ENCODE assay signal across 30 mouse cellular contexts in genomic region chr14:38320619-38321340, GRCm38 (mm10).
DNase-seq lines count a peak whose midpoint lies in the region; ATAC-seq and TF ChIP-seq lines count a peak whose summit lies in the region.
"Had no signal": no experiment of that assay in that cellular context is flagged by ENCODE, and none has a peak within 500 bp of the region (broad histone marks: within the 10 kb centered on the region; RNA-seq: fewer than 3 reads in every experiment).

No protein-coding gene starts in this region.

- TF ChIP-seq POLR2A in lung, adult 2 months (IDR thresholded peaks at IDR 0.05; ENCODE audit: borderline replicate concordance, extremely low read depth, low read depth, low read length), result no peak

- H3K27me3 ChIP-seq in forebrain, embryonic 11.5 days (ENCODE audit: control insufficient read depth, insufficient read depth, low read length), result no peaks in the 10 kb centered on the region
- H3K27me3 ChIP-seq in forebrain, embryonic 16.5 days (replicated peaks; ENCODE audit: control insufficient read depth, insufficient read depth, low read length), result no peaks in the 10 kb centered on the region
- H3K27me3 ChIP-seq in midbrain, embryonic 12.5 days, result no peaks in the 10 kb centered on the region
- no peaks in the 10 kb centered on the region for H3K27me3 ChIP-seq in midbrain, embryonic 10.5 days (ENCODE audit: low read depth, poor library complexity, severe bottlenecking)
- H3K27me3 ChIP-seq in midbrain, embryonic 14.5 days (ENCODE audit: control insufficient read depth, insufficient read depth, low read length), result no peaks in the 10 kb centered on the region
- H3K27me3 ChIP-seq: embryonic facial prominence, embryonic 12.5 days; forebrain, embryonic 12.5 days; heart, embryonic 13.5 days; liver, embryonic 15.5 days; Patski had no signal

- H3K27ac ChIP-seq in forebrain, embryonic 11.5 days (ENCODE audit: low read depth, low read length), result no peak overlapping the region
- H3K27ac ChIP-seq in forebrain, embryonic 16.5 days (ENCODE audit: low read length), result no peak overlapping the region
- H3K27ac ChIP-seq in midbrain, embryonic 12.5 days (replicated peaks), result no peak overlapping the region
- no peak overlapping the region for H3K27ac ChIP-seq in midbrain, embryonic 10.5 days (replicated peaks)
- no peak overlapping the region for H3K27ac ChIP-seq in midbrain, embryonic 14.5 days (replicated peaks; ENCODE audit: low read depth, low read length)
- H3K27ac ChIP-seq: embryonic facial prominence, embryonic 12.5 days; forebrain, embryonic 12.5 days; heart, embryonic 13.5 days; layer of hippocampus, adult 2 months; limb, embryonic 10.5 days; liver, embryonic 15.5 days had no signal

- DNase-seq in forebrain, embryonic 11.5 days (ENCODE audit: low spot score), result no peak
- no peak for DNase-seq in midbrain, embryonic 10.5 days (ENCODE audit: low spot score)
- peak; percentile 92 for DNase-seq in R1 (ENCODE audit: low read depth, low spot score)
- peak; percentile 3 for DNase-seq in midbrain, embryonic 14.5 days
- DNase-seq in lung, adult 2 months, result no peak
- no peak for DNase-seq in frontal cortex, postnatal 25 days (ENCODE audit: low spot score in 2 of 2)
- DNase-seq: adrenal gland, postnatal 10 days; cerebellum, adult 8-10 months; gastrocnemius, postnatal 14 days; heart, adult 18-20 months; heart, postnatal 14 days; kidney, postnatal 25 days; liver; lung, postnatal 4 days; retina, postnatal 1 day; right cerebral cortex, postnatal 25 days; spleen, adult 18-20 months had no signal

- H3K4me3 ChIP-seq in forebrain, embryonic 11.5 days (ENCODE audit: low read depth, low read length), result no peak overlapping the region
- H3K4me3 ChIP-seq in forebrain, embryonic 16.5 days (replicated peaks; ENCODE audit: low read length), result no peak overlapping the region
- no peak overlapping the region for H3K4me3 ChIP-seq in midbrain, embryonic 12.5 days
- no peak overlapping the region for H3K4me3 ChIP-seq in midbrain, embryonic 10.5 days
- no peak overlapping the region for H3K4me3 ChIP-seq in midbrain, embryonic 14.5 days (replicated peaks; ENCODE audit: low read depth, low read length)
- H3K4me3 ChIP-seq in lung, adult 2 months (replicated peaks; ENCODE audit: extremely low read depth, low read depth, low read length), result no peak overlapping the region
- H3K4me3 ChIP-seq: embryonic facial prominence, embryonic 12.5 days; forebrain, embryonic 12.5 days; heart, embryonic 13.5 days; layer of hippocampus, adult 2 months; limb, embryonic 10.5 days; liver, embryonic 15.5 days had no signal

- WGBS in forebrain, embryonic 11.5 days, result 100% methylated on average over 1 of the region's 1 CpGs
- 87% methylated on average over 1 of the region's 1 CpGs for WGBS in forebrain, embryonic 16.5 days
- WGBS in midbrain, embryonic 12.5 days, result 96% methylated on average over 1 of the region's 1 CpGs
- WGBS in midbrain, embryonic 10.5 days, result 92% methylated on average over 1 of the region's 1 CpGs
- 91% methylated on average over 1 of the region's 1 CpGs for WGBS in midbrain, embryonic 14.5 days
- 93% methylated on average over 1 of the region's 1 CpGs for WGBS in lung, adult 2 months

- no peak overlapping the region for H3K4me2 ChIP-seq in forebrain, embryonic 11.5 days (ENCODE audit: low read depth, low read length, severe bottlenecking)
- H3K4me2 ChIP-seq in forebrain, embryonic 16.5 days (ENCODE audit: low read length), result no peak overlapping the region
- H3K4me2 ChIP-seq in midbrain, embryonic 12.5 days (replicated peaks), result no peak overlapping the region
- H3K4me2 ChIP-seq in midbrain, embryonic 14.5 days (ENCODE audit: low read length), result no peak overlapping the region
- H3K4me2 ChIP-seq: embryonic facial prominence, embryonic 12.5 days; forebrain, embryonic 12.5 days; heart, embryonic 13.5 days; liver, embryonic 15.5 days had no signal

- no peak for TF ChIP-seq CTCF in lung, adult 2 months (IDR thresholded peaks at IDR 0.05; ENCODE audit: insufficient read depth, low read length)

- H3K4me1 ChIP-seq in forebrain, embryonic 11.5 days (replicated peaks; ENCODE audit: control insufficient read depth, insufficient read depth, low read length), result no peaks in the 10 kb centered on the region
- no peaks in the 10 kb centered on the region for H3K4me1 ChIP-seq in forebrain, embryonic 16.5 days (replicated peaks; ENCODE audit: control insufficient read depth, insufficient read depth, low read length)
- no peaks in the 10 kb centered on the region for H3K4me1 ChIP-seq in midbrain, embryonic 12.5 days
- H3K4me1 ChIP-seq in midbrain, embryonic 10.5 days, result peaks cover 9% of the 10 kb centered on the region
- no peaks in the 10 kb centered on the region for H3K4me1 ChIP-seq in midbrain, embryonic 14.5 days (ENCODE audit: control insufficient read depth, insufficient read depth, low read length)
- no peaks in the 10 kb centered on the region for H3K4me1 ChIP-seq in lung, adult 2 months (ENCODE audit: control insufficient read depth, insufficient read depth, low read length)
- H3K4me1 ChIP-seq: embryonic facial prominence, embryonic 12.5 days; heart, embryonic 13.5 days; limb, embryonic 10.5 days; liver, embryonic 15.5 days had no signal

- H3K9ac ChIP-seq in forebrain, embryonic 11.5 days (ENCODE audit: low read length), result no peak overlapping the region
- no peak overlapping the region for H3K9ac ChIP-seq in forebrain, embryonic 16.5 days (replicated peaks; ENCODE audit: low read depth, low read length)
- H3K9ac ChIP-seq in midbrain, embryonic 12.5 days (replicated peaks), result no peak overlapping the region
- no peak overlapping the region for H3K9ac ChIP-seq in midbrain, embryonic 14.5 days (replicated peaks; ENCODE audit: low read length)
- H3K9ac ChIP-seq: embryonic facial prominence, embryonic 12.5 days; forebrain, embryonic 12.5 days; heart, embryonic 13.5 days; liver, embryonic 15.5 days had no signal

- no peaks in the 10 kb centered on the region for H3K36me3 ChIP-seq in forebrain, embryonic 11.5 days (ENCODE audit: control insufficient read depth, insufficient read depth, low read length)
- H3K36me3 ChIP-seq in forebrain, embryonic 16.5 days (ENCODE audit: control insufficient read depth, insufficient read depth), result no peaks in the 10 kb centered on the region
- H3K36me3 ChIP-seq in midbrain, embryonic 12.5 days, result no peaks in the 10 kb centered on the region
- H3K36me3 ChIP-seq in midbrain, embryonic 10.5 days, result no peaks in the 10 kb centered on the region
- H3K36me3 ChIP-seq in midbrain, embryonic 14.5 days (ENCODE audit: control insufficient read depth, insufficient read depth, low read length), result no peaks in the 10 kb centered on the region
- H3K36me3 ChIP-seq: embryonic facial prominence, embryonic 12.5 days; forebrain, embryonic 12.5 days; G1E; heart, embryonic 13.5 days; limb, embryonic 10.5 days; liver, embryonic 15.5 days had no signal

- ATAC-seq in forebrain, embryonic 11.5 days (replicated peaks; ENCODE audit: low FRiP score), result 0 out of 2 replicates have a peak, but pooled peaks have one; percentile 42
- no peak for ATAC-seq in forebrain, embryonic 16.5 days
- peak; percentile 73 for ATAC-seq in midbrain, embryonic 12.5 days (ENCODE audit: low FRiP score, low read depth)
- no peak; the same call in 1 of the 2 replicates for ATAC-seq in midbrain, embryonic 14.5 days (ENCODE audit: low FRiP score, low TSS enrichment)
- ATAC-seq: activated CD4-positive, CD25-positive, alpha-beta regulatory T cell, adult 4 months; hindbrain, embryonic 16.5 days; intestine, embryonic 16.5 days; Patski had no signal

- no peaks in the 10 kb centered on the region for H3K9me3 ChIP-seq in forebrain, embryonic 11.5 days (ENCODE audit: control insufficient read depth, low read length)
- no peaks in the 10 kb centered on the region for H3K9me3 ChIP-seq in forebrain, embryonic 16.5 days (ENCODE audit: control insufficient read depth, low read length)
- no peaks in the 10 kb centered on the region for H3K9me3 ChIP-seq in midbrain, embryonic 12.5 days
- H3K9me3 ChIP-seq in midbrain, embryonic 10.5 days (replicated peaks), result no peaks in the 10 kb centered on the region
- no peaks in the 10 kb centered on the region for H3K9me3 ChIP-seq in midbrain, embryonic 14.5 days (ENCODE audit: control insufficient read depth, low read length)
- H3K9me3 ChIP-seq: embryonic facial prominence, embryonic 12.5 days; forebrain, embryonic 12.5 days; limb, embryonic 10.5 days; liver, embryonic 15.5 days had no signal

Comparison
In these comparisons a context has a peak if more than half of its experiments do, and no peak if none do; other contexts are left out.
1. ATAC-seq: peak in forebrain, embryonic 11.5 days (single experiment) and midbrain, embryonic 12.5 days (single experiment); none in forebrain, embryonic 16.5 days (single experiment) and midbrain, embryonic 14.5 days (single experiment).
2. DNase-seq: peak in R1 (single experiment) and midbrain, embryonic 14.5 days (single experiment); none in forebrain, embryonic 11.5 days (single experiment), midbrain, embryonic 10.5 days (single experiment), lung, adult 2 months (single experiment) and frontal cortex, postnatal 25 days (0 of 2).